Mouse (Mus musculus): ENCODE results near the gene Vps26b.

Gene Vps26b

DNA sequence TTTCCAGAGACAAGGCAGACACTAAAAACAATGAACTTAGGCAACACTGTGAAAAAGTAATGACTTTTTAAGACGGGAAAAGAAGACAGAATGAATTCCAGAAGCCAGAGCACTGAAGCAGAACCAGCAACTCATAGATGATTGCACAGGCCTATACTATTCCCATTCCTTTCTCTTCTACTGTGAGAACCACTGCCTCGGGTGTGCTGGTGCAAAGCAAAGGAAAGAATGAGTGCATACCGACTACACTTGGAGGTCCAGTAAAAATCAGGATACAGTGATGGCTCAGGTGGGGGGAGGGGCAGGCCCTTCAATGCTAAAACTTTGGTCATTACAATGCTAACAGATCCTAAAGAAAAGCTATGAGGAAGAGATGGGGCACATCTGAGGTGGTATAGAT, 36.0 kb downstream of the Vps26b start:
- no peak for DNase-seq (ENCODE audit: low spot score in 2 of 2)

GRCm38 (mm10) chr9:26993118-26993517, 36.7 kb downstream of the Vps26b start:
- DNase-seq (ENCODE audit: low spot score in 2 of 2) = no peak

DNA sequence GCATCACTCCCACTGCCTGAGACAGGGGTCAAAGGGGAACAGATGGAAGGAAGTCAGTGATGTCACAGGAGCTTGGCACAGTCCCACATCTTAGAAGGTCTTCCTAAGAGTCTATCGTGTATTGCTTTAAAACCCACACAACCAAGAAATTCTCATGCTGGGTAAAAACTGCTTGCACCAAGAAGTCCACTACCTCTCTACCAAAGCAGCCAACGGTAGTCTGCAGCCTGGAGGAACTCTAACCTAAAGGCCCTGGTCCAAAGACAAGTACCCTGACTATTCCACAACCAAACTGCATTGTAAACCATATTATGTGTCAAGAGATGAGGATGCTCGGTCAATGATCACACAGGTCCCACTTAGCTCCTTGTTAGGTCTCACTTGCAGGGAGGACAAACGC, 39.7 kb downstream of the Vps26b start:
- DNase-seq (ENCODE audit: low spot score in 2 of 2) = no peak

GRCm38 (mm10) chr9:26985668-26986277, 44.1 kb downstream of the Vps26b start:
- no peak for DNase-seq (ENCODE audit: low spot score in 2 of 2)

- DNase-seq (ENCODE audit: low spot score in 2 of 2) = no peak
Measured at GRCm38 (mm10) chr9:26985090-26985613, 44.7 kb downstream of the Vps26b start.

DNA sequence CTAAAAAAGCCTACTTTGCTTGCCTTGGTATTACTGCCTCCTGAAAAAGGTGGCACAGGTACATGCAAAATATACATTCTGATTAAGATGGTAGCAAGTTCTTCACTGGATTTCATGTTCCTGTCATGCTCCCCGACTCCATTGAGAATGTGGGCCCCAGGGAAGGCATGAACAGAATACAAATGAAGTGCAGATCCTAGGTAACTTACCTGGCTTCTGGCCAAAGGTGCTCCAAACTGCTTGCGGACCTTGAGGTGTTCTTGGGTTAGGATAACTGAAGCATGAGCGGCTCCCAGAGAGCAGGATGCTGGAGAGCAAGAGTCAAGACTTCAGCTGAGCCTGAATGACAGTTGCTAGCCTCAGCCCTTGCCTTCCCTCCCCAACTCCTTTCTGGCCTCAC, 51.1 kb downstream of the Vps26b start:
- DNase-seq (ENCODE audit: low spot score in 2 of 2) = no peak

GRCm38 (mm10) chr9:26977754-26978153, 52.1 kb downstream of the Vps26b start:
- no peak for DNase-seq (ENCODE audit: low spot score in 2 of 2)
